Mouse (Mus musculus): ENCODE results near the gene Ampd2. TPM values are rescaled to one million over a fixed set of nuclear protein-coding genes. Genes with fewer than 3 reads are reported as not detected.

Ampd2 gene
- total RNA-seq, 2 experiments from 2014 or later: 4.7 to 6.2 TPM

- intact Hi-C loops (cut with DNase I): no loop called here
- DNase-seq (ENCODE audit: low spot score): no peak
These were observed 10.3 kb upstream of the Ampd2 start for GRCm38 (mm10) chr3:108096726-108097125.

GRCm38 (mm10) chr3:108096226-108096625, 9.8 kb upstream of the Ampd2 start:
- intact Hi-C loops (cut with DNase I): no loop called here

GRCm38 (mm10) chr3:108094976-108095760, 8.7 kb upstream of the Ampd2 start:
- intact Hi-C loops (cut with DNase I): no loop called here
- no peak for DNase-seq (ENCODE audit: low spot score)

More at GRCm38 (mm10) chr3:108096226-108096625, 9.8 kb upstream of the Ampd2 start:
- no peak for DNase-seq (ENCODE audit: low spot score)

- intact Hi-C loops (cut with DNase I): no loop called here
- no peak for DNase-seq (ENCODE audit: low spot score)
These were observed 7.7 kb upstream of the Ampd2 start for GRCm38 (mm10) chr3:108094146-108094545.

GRCm38 (mm10) chr3:108093306-108093705, 6.9 kb upstream of the Ampd2 start:
- DNase-seq (ENCODE audit: low spot score): no peak
- intact Hi-C loops (cut with DNase I): no loop called here

- intact Hi-C loops (cut with DNase I): no loop called here
These were observed 6.2 kb upstream of the Ampd2 start, which contains the start of gene Gnat2 for GRCm38 (mm10) chr3:108092536-108093115. Gnat2 (plus strand) TSS chr3:108092789.

GRCm38 (mm10) chr3:108092030-108092429, 5.6 kb upstream of the Ampd2 start:
- DNase-seq (ENCODE audit: low spot score): no peak
- intact Hi-C loops (cut with DNase I): no loop called here

More at GRCm38 (mm10) chr3:108092536-108093115, 6.2 kb upstream of the Ampd2 start, which contains the start of gene Gnat2:
- no peak for DNase-seq (ENCODE audit: low spot score)

- intact Hi-C loops (cut with DNase I): no loop called here
- no peak for DNase-seq (ENCODE audit: low spot score)
These were observed 4.1 kb upstream of the Ampd2 start for GRCm38 (mm10) chr3:108090561-108090960.

- no peak for DNase-seq (ENCODE audit: low spot score)
- intact Hi-C loops (cut with DNase I): no loop called here
These were observed 3.5 kb upstream of the Ampd2 start for GRCm38 (mm10) chr3:108089916-108090315.

- intact Hi-C loops (cut with DNase I): no loop called here
- no peak for DNase-seq (ENCODE audit: low spot score)
These were observed 2.5 kb upstream of the Ampd2 start for GRCm38 (mm10) chr3:108088842-108089380.

- intact Hi-C loops (cut with DNase I): no loop called here
- no peak for DNase-seq (ENCODE audit: low spot score)
These were observed 878 bp upstream of the Ampd2 start for GRCm38 (mm10) chr3:108087329-108087728.

GRCm38 (mm10) chr3:108085721-108086469, 556 bp downstream of the Ampd2 start:
- intact Hi-C loops (cut with DNase I): no loop called here
- peak; percentile 84 for DNase-seq (ENCODE audit: low spot score)

- peak; percentile 92 for DNase-seq (ENCODE audit: low spot score)
- intact Hi-C loops (cut with DNase I): no loop called here
These were observed 1.1 kb downstream of the Ampd2 start for GRCm38 (mm10) chr3:108085281-108085720.

- no peak for DNase-seq (ENCODE audit: low spot score)
- intact Hi-C loops (cut with DNase I): no loop called here
These were observed 1.6 kb downstream of the Ampd2 start for GRCm38 (mm10) chr3:108084767-108085270.

- intact Hi-C loops (cut with DNase I): no loop called here
- DNase-seq (ENCODE audit: low spot score): no peak
These were observed 2.5 kb downstream of the Ampd2 start for GRCm38 (mm10) chr3:108083904-108084407.

GRCm38 (mm10) chr3:108083161-108083560, 3.3 kb downstream of the Ampd2 start:
- DNase-seq (ENCODE audit: low spot score): no peak
- intact Hi-C loops (cut with DNase I): no loop called here

- intact Hi-C loops (cut with DNase I): no loop called here
- no peak for DNase-seq (ENCODE audit: low spot score)
These were observed 4.1 kb downstream of the Ampd2 start for GRCm38 (mm10) chr3:108082251-108082875.

GRCm38 (mm10) chr3:108081681-108082080, 4.8 kb downstream of the Ampd2 start:
- no peak for DNase-seq (ENCODE audit: low spot score)
- intact Hi-C loops (cut with DNase I): no loop called here

- no peak for DNase-seq (ENCODE audit: low spot score)
These were observed 9.6 kb downstream of the Ampd2 start for GRCm38 (mm10) chr3:108076836-108077235.

More at GRCm38 (mm10) chr3:108076836-108077235, 9.6 kb downstream of the Ampd2 start:
- intact Hi-C loops (cut with DNase I): no loop called here
